8 mouse cellular contexts compared by ENCODE assay signal in the genomic region with DNA sequence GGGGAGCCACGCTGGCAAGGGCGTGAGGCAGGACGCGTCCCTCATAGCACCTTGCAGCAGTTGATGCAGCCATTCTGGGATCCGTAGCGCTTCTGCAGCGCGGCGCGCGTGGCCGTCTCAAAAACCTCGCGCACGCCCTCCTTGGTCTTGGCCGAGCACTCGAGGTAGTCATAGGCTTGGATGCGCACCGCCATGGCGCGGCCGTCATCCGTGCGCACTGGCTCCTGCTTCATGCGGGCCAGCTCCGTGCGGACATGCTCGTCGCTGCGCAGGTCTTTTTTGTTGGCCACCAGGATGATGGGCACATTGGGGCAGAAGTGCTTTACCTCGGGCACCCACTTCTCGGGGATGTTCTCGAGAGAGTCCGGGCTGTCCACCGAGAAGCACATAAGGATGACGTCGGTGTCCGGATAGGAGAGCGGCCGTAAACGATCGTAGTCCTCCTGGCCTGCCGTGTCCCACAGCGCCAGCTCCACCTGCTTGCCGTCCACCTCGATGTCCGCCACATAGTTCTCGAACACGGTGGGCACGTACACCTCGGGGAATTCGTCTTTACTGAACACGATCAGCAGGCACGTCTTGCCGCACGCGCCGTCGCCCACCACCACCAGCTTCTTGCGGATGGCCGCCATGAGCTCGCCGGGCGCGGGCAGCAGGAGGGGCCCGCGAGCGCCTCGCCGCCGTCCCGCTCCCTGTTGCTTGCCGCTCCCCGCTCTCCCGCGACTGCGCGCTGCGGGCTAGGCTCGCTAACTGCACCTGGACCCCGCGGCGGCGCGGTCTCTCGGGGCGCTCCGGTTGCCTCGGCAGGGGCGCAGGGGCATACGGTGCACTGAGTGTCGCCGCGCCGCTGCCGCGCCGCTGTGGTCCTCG. TPM values are rescaled to one million over a fixed set of nuclear protein-coding genes. Genes with fewer than 3 reads are reported as not detected.
A peak's percentile ranks its signal among the peaks of the same experiment; 100 is the strongest.
DNase-seq lines count a peak whose midpoint lies in the region; ATAC-seq and TF ChIP-seq lines count a peak whose summit lies in the region.

No protein-coding gene starts in this region.

- peak; percentile 37 for ATAC-seq in activated CD4-positive, CD25-positive, alpha-beta regulatory T cell, adult 4 months
- ATAC-seq in granulocyte monocyte progenitor cell, adult 5-6 weeks (replicated peaks; ENCODE audit: poor library complexity, severe bottlenecking) = peak; percentile 27
- ATAC-seq in liver, embryonic 13.5 days (ENCODE audit: low read depth) = no peak; the same call in 1 of the 2 replicates
- peak; percentile 52 for ATAC-seq in stomach, embryonic 16.5 days (ENCODE audit: insufficient read depth, low FRiP score)

- TF ChIP-seq POLR2A in kidney, adult 2 months (IDR thresholded peaks at IDR 0.05; ENCODE audit: low read depth, low read length) = peak; percentile 55
- peak; percentile 81 for TF ChIP-seq POLR2A in myocyte (IDR thresholded peaks at IDR 0.05; ENCODE audit: insufficient read length, low read depth)

- peak overlapping the region; percentile 92 for H3K4me3 ChIP-seq in kidney, adult 2 months (ENCODE audit: insufficient read depth, low read depth, low read length)
- peak overlapping the region; percentile 73 for H3K4me3 ChIP-seq in liver, embryonic 13.5 days (replicated peaks)
- H3K4me3 ChIP-seq in myocyte = peak overlapping the region; percentile 100
- H3K4me3 ChIP-seq in stomach, embryonic 16.5 days (replicated peaks; ENCODE audit: low read length) = peak overlapping the region; percentile 90

- under 1% methylated on average over 99 of the region's 99 CpGs for WGBS in kidney, adult 2 months
- WGBS in liver, embryonic 13.5 days (ENCODE audit: insufficient replicate concordance) = under 1% methylated on average over 99 of the region's 99 CpGs
- WGBS in stomach, embryonic 16.5 days = under 1% methylated on average over 97 of the region's 99 CpGs

- H3K79me2 ChIP-seq in myocyte (ENCODE audit: control insufficient read depth, insufficient read depth) = peaks cover 35% of the 10 kb centered on the region

- no peak for TF ChIP-seq CTCF in kidney, adult 2 months (conservative IDR thresholded peaks at IDR 0.05; ENCODE audit: insufficient read depth, insufficient read length, low read depth, low read length)

- peak; percentile 86 for DNase-seq in 416B (ENCODE audit: low read depth)
- peak; percentile 74 for DNase-seq in embryo, embryonic 11 days
- DNase-seq in kidney, adult 2 months = peak; percentile 70
- peak; percentile 24 for DNase-seq in liver, embryonic 13.5 days

- H3K27me3 ChIP-seq in kidney, adult 2 months (replicated peaks; ENCODE audit: control insufficient read depth, insufficient read depth, low read length) = no peaks in the 10 kb centered on the region
- H3K27me3 ChIP-seq in liver, embryonic 13.5 days = peaks cover 16% of the 10 kb centered on the region
- H3K27me3 ChIP-seq in myocyte (ENCODE audit: control insufficient read depth, insufficient read depth, insufficient read length) = no peaks in the 10 kb centered on the region
- no peaks in the 10 kb centered on the region for H3K27me3 ChIP-seq in stomach, embryonic 16.5 days (ENCODE audit: control insufficient read depth, insufficient read depth, low read length)

- H3K9ac ChIP-seq in liver, embryonic 13.5 days = peak overlapping the region; percentile 80
- H3K9ac ChIP-seq in stomach, embryonic 16.5 days (ENCODE audit: low read length) = peak overlapping the region; percentile 98

- H3K4me2 ChIP-seq in liver, embryonic 13.5 days = peak overlapping the region; percentile 93
- peak overlapping the region; percentile 30 for H3K4me2 ChIP-seq in myocyte (ENCODE audit: low read depth)
- peak overlapping the region; percentile 89 for H3K4me2 ChIP-seq in stomach, embryonic 16.5 days (ENCODE audit: low read depth, low read length)

- no peaks in the 10 kb centered on the region for H3K9me3 ChIP-seq in liver, embryonic 13.5 days (replicated peaks)
- no peaks in the 10 kb centered on the region for H3K9me3 ChIP-seq in stomach, embryonic 16.5 days (replicated peaks; ENCODE audit: control insufficient read depth, low read length)

- peak overlapping the region; percentile 93 for H3K27ac ChIP-seq in kidney, adult 2 months (ENCODE audit: insufficient read depth, low read depth, low read length)
- H3K27ac ChIP-seq in liver, embryonic 13.5 days = peak overlapping the region; percentile 90
- H3K27ac ChIP-seq in stomach, embryonic 16.5 days (ENCODE audit: low read length) = peak overlapping the region; percentile 98

- peaks cover 4% of the 10 kb centered on the region; the same call in 1 of the 2 replicates for H3K4me1 ChIP-seq in kidney, adult 2 months (ENCODE audit: control insufficient read depth, insufficient read depth, low read length)
- peaks cover 37% of the 10 kb centered on the region for H3K4me1 ChIP-seq in liver, embryonic 13.5 days (replicated peaks)
- peaks cover 30% of the 10 kb centered on the region for H3K4me1 ChIP-seq in stomach, embryonic 16.5 days (ENCODE audit: control insufficient read depth, insufficient read depth, low read length)

- H3ac ChIP-seq in myocyte (ENCODE audit: control insufficient read depth, insufficient read length) = peak overlapping the region; percentile 91

- H3K36me3 ChIP-seq in kidney, adult 2 months (ENCODE audit: control insufficient read depth, insufficient read depth, low read length) = no peaks in the 10 kb centered on the region
- H3K36me3 ChIP-seq in liver, embryonic 13.5 days = no peaks in the 10 kb centered on the region
- H3K36me3 ChIP-seq in myocyte (ENCODE audit: control insufficient read depth, insufficient read depth) = no peaks in the 10 kb centered on the region
- H3K36me3 ChIP-seq in stomach, embryonic 16.5 days (ENCODE audit: control insufficient read depth, insufficient read depth, low read length) = no peaks in the 10 kb centered on the region

TF ChIP-seq in myocyte, 11 proteins besides CTCF, POLR2A, EP300 and RAD21:
- no peak for TF ChIP-seq MAX (IDR thresholded peaks at IDR 0.05; ENCODE audit: low read depth)
- TF ChIP-seq MYOD1 (IDR thresholded peaks at IDR 0.05; ENCODE audit: control insufficient read depth in 1 of 3, insufficient read length in 2 of 3, low read depth in 2 of 3) = peak in 1 of 3 experiments; percentile 8
- TF ChIP-seq MYOG (IDR thresholded peaks at IDR 0.05; ENCODE audit: control insufficient read depth in 1 of 3, insufficient read depth in 1 of 3, insufficient read length in 2 of 3, low read depth in 2 of 3) = no peak
- TF ChIP-seq SRF (IDR thresholded peaks at IDR 0.05; ENCODE audit: control insufficient read depth, insufficient read length, low read depth) = no peak
- peak; percentile 21 for TF ChIP-seq TCF3 (IDR thresholded peaks at IDR 0.05; ENCODE audit: insufficient read length, low read depth)
- peak; percentile 91 for TF ChIP-seq POLR2AphosphoS2 (IDR thresholded peaks at IDR 0.05; ENCODE audit: insufficient read length, low read depth)
- no peak for TF ChIP-seq E2F4 (IDR thresholded peaks at IDR 0.05; ENCODE audit: insufficient read depth)
- TF ChIP-seq CEBPB (IDR thresholded peaks at IDR 0.05; ENCODE audit: insufficient read depth, poor library complexity, severe bottlenecking) = no peak

RNA-seq across cellular contexts. Expression of gene Rhob, which starts 0.6 kb away (rescaled TPM):
- under 1 TPM; 0.59 to 0.83 TPM for polyA plus RNA-seq in activated CD4-positive, CD25-positive, alpha-beta regulatory T cell, adult 4 months (2017; shearing (Covaris generic))
- 75.2 and 78.3 TPM in 2 replicates for total RNA-seq in granulocyte monocyte progenitor cell, adult 5-6 weeks (2014; fragmentation: Nextera tagmentation)
- 64.8 and 67.6 TPM in 2 replicates for total RNA-seq in granulocyte monocyte progenitor cell, adult 5-6 weeks (2017)
- 128 and 145 TPM in 2 replicates for polyA plus RNA-seq in kidney, adult 2 months (2012; rRNA removed)
- polyA plus RNA-seq in liver, embryonic 13.5 days (2015; fragmentation: Nextera tagmentation; extraction: Ambion mirVana) = 6.0 and 7.1 TPM in 2 replicates
- polyA plus RNA-seq in myocyte (2012; fragmentation: generic; extraction: Trizol) = 415 TPM
- 32.0 and 34.3 TPM in 2 replicates for polyA plus RNA-seq in stomach, embryonic 16.5 days (2015; fragmentation: Nextera tagmentation; extraction: Ambion mirVana)

Comparison
In these comparisons a context has a peak if more than half of its experiments do, and no peak if none do; other contexts are left out.
1. DNase-seq: peak in every context shown above with its lines; median percentile 86 in 416B; 74 in embryo, embryonic 11 days; 70 in kidney, adult 2 months; 24 in liver, embryonic 13.5 days.
2. H3K4me2 ChIP-seq: peak in every context shown above with its lines; median percentile 93 in liver, embryonic 13.5 days; 89 in stomach, embryonic 16.5 days; 30 in myocyte.